Mouse (Mus musculus): ENCODE results near the gene Syngr1. TPM values are rescaled to one million over a fixed set of nuclear protein-coding genes. Genes with fewer than 3 reads are reported as not detected.

Gene Syngr1
- total RNA-seq (2023): under 1 TPM; 0.41 to 0.44 TPM

GRCm38 (mm10) chr15:80091121-80091955, at the start of gene Syngr1, which contains the start of gene Rpl3:
Gene Syngr1 (plus strand): TSS chr15:80091334.
Gene Rpl3 (minus strand): TSS chr15:80091868.

GRCm38 (mm10) chr15:80132993-80133586, 42.0 kb downstream of the Syngr1 start, which contains the start of gene Tab1:
Gene Tab1 (plus strand): TSS chr15:80133127.

Other genes with a start within 250 kb of the Syngr1 start
- 100 to 1,000 TPM; 123 to 145 TPM for gene Apobec3, start 199.7 kb upstream of the Syngr1 start, total RNA-seq (2023)
- gene Cbx7, start 120.2 kb upstream of the Syngr1 start, total RNA-seq (2023): 100 to 1,000 TPM; 113 to 119 TPM
- 1 to 10 TPM; 2.0 to 2.7 TPM for gene Pdgfb, start 76.4 kb upstream of the Syngr1 start, total RNA-seq (2023)
- gene Rpl3, start 534 bp downstream of the Syngr1 start, total RNA-seq (2023): 1,000 to 10,000 TPM; 1,333 to 1,480 TPM
- gene Tab1, start 41.8 kb downstream of the Syngr1 start, total RNA-seq (2023): 10 to 100 TPM; 30.9 to 35.2 TPM
- gene Mgat3, start 82.4 kb downstream of the Syngr1 start, total RNA-seq (2023): not detected
- gene Mief1, start 142.7 kb downstream of the Syngr1 start, total RNA-seq (2023): 10 to 100 TPM; 48.5 to 49.6 TPM
- 10 to 100 TPM; 13.2 to 28.3 TPM for gene AC140267.1, start 144.5 kb downstream of the Syngr1 start, total RNA-seq (2023)
- gene Atf4, start 163.8 kb downstream of the Syngr1 start, total RNA-seq (2023): 100 to 1,000 TPM; 226 to 310 TPM
- gene Rps19bp1, start 173.0 kb downstream of the Syngr1 start, total RNA-seq (2023): 10 to 100 TPM; 24.8 to 29.7 TPM
- under 1 TPM; 0.24 to 0.47 TPM for gene Cacna1i, start 195.9 kb downstream of the Syngr1 start, total RNA-seq (2023)